Mouse (Mus musculus) neutrophil, adult 59 days (primary cell): ENCODE measurements around the gene Gm20807. TPM values are rescaled to one million over a fixed set of nuclear protein-coding genes. Genes with fewer than 3 reads are reported as not detected.

Experiments
- total RNA-seq, 2 experiments: library from RNA; stranded (reverse); gene quantifications; 1 replicate in 1 of 2; 2 replicates in 1 of 2; pipeline ENCODE4 v1.2.4; 2023

Gene Gm20807
- not detected for total RNA-seq

GRCm38 (mm10) chrY:13042591-13042990 is at the start of gene Gm20807:
TSS of gene Gm20807 (plus strand) at chrY:13042891.

Other genes with a start within 250 kb of the Gm20807 start
- not detected for gene Gm21891, start 90.6 kb downstream of the Gm20807 start, total RNA-seq
- not detected for gene Gm21425, start 119.1 kb downstream of the Gm20807 start, total RNA-seq
- gene Gm21828, start 181.0 kb downstream of the Gm20807 start, total RNA-seq: not detected
- not detected for gene Gm21440, start 209.5 kb downstream of the Gm20807 start, total RNA-seq
- gene Gm21454, start 209.6 kb downstream of the Gm20807 start, total RNA-seq: not detected